Mouse (Mus musculus) embryonic facial prominence, embryonic 11.5 days (tissue): ENCODE data around the gene Gm45021. TPM values are rescaled to one million over a fixed set of nuclear protein-coding genes. Genes with fewer than 3 reads are reported as not detected.

Source experiments
- ATAC-seq: fragments of 200-750 bp; cut with Nextera tagmentation; replicated peaks from 2 replicates; pipeline ENCODE4 v1.8.0; 2017; ENCODE audit warnings: low read depth; ENCODE audit not compliant: insufficient number of reproducible peaks, low FRiP score, low TSS enrichment
- DNase-seq: peaks from one replicate; pipeline ENCODE4 v3.0.0-alpha.2; 2015; ENCODE audit warnings: low spot score
- H3K27ac ChIP-seq: fragments of 300-500 bp; sonication (generic); replicated peaks from 2 replicates; pipeline ENCODE4 v1.5.1; 2014; ENCODE audit warnings: mild to moderate bottlenecking, low read depth, low read length, control low read depth
- H3K27me3 ChIP-seq: fragments of 300-500 bp; sonication (generic); 2 replicates; pipeline ENCODE4 v1.6.1; 2014; ENCODE audit warnings: mild to moderate bottlenecking, low read length, moderate library complexity, mixed read lengths; ENCODE audit not compliant: control insufficient read depth, insufficient read depth
- H3K36me3 ChIP-seq: fragments of 300-500 bp; sonication (generic); replicated peaks from 2 replicates; pipeline ENCODE4 v1.6.1; 2014; ENCODE audit warnings: low read depth, mild to moderate bottlenecking, low read length, moderate library complexity, mixed read lengths; ENCODE audit not compliant: control insufficient read depth, insufficient read depth
- H3K4me1 ChIP-seq: fragments of 300-500 bp; sonication (generic); 2 replicates; pipeline ENCODE4 v1.6.1; 2014; ENCODE audit warnings: low read length, mixed read lengths; ENCODE audit not compliant: control insufficient read depth, insufficient read depth
- H3K4me2 ChIP-seq: fragments of 300-500 bp; sonication (generic); 2 replicates; pipeline ENCODE4 v1.6.1; 2014; ENCODE audit warnings: low read depth, mild to moderate bottlenecking, control low read depth, low read length, moderate library complexity
- H3K4me3 ChIP-seq: fragments of 300-500 bp; sonication (generic); 2 replicates; pipeline ENCODE4 v1.5.1; 2014; ENCODE audit warnings: low read depth, low read length, control low read depth
- H3K9ac ChIP-seq: fragments of 300-500 bp; sonication (generic); replicated peaks from 2 replicates; pipeline ENCODE4 v1.6.1; 2014; ENCODE audit warnings: mild to moderate bottlenecking, control low read depth, low read length
- H3K9me3 ChIP-seq: fragments of 300-500 bp; sonication (generic); replicated peaks from 2 replicates; pipeline ENCODE4 v1.6.1; 2016; ENCODE audit warnings: mild to moderate bottlenecking, low read length, inconsistent platforms, mixed read lengths; ENCODE audit not compliant: control insufficient read depth
- WGBS: fragments of 180-500 bp; shearing (Covaris S2); extraction: QIAGEN DNeasy Blood & Tissue Kit; methylation state at CpG from one replicate; pipeline ENCODE4 v1.1.7; 2014; 5-methylcytosine and 5-hydroxymethylcytosine counted together
- polyA plus RNA-seq: library from polyadenylated mRNA; unstranded; fragments of >200 nt; fragmentation: Nextera tagmentation; extraction: Ambion mirVana; gene quantifications from 2 replicates; pipeline ENCODE4 v1.2.1, GENCODE M21; 2014

Gm45021 gene
- polyA plus RNA-seq, 1 experiment from 2014 or later = not detected

DNA sequence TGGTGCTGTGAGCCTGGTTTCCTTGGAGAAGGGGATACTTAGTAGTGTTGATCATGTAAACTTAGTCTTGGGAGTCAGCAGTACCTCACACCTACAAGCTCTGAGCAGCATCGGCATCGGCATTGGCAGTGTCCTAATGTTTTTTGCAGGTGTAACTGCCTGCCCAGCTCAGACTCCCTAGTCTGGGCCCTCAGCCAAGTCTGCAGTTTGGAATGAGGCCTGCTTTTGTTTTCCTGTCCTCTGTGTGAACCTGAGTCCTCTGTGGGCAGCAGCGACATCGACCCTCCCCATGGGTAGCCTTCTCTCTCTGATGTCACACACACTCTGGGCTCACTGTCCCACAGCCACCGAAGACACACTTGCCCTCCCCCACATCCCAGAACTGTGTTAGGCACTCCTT is 23.1 kb upstream of the Gm45021 start:
- ATAC-seq = peak; percentile 48; the same call in 1 of the 2 replicates
- WGBS = 73% methylated on average over 5 of the region's 5 CpGs
- Histone ChIP-seq H3K4me1 (no peaks in the 10 kb centered on the region), H3K27me3 (no peaks in the 10 kb centered on the region), H3K9me3 (no peaks in the 10 kb centered on the region), H3K9ac (no peak overlapping the region), H3K36me3 (no peaks in the 10 kb centered on the region), H3K4me2 (no peak overlapping the region), H3K27ac (no peak overlapping the region), H3K4me3 (no peak overlapping the region)
- DNase-seq = no peak

DNA sequence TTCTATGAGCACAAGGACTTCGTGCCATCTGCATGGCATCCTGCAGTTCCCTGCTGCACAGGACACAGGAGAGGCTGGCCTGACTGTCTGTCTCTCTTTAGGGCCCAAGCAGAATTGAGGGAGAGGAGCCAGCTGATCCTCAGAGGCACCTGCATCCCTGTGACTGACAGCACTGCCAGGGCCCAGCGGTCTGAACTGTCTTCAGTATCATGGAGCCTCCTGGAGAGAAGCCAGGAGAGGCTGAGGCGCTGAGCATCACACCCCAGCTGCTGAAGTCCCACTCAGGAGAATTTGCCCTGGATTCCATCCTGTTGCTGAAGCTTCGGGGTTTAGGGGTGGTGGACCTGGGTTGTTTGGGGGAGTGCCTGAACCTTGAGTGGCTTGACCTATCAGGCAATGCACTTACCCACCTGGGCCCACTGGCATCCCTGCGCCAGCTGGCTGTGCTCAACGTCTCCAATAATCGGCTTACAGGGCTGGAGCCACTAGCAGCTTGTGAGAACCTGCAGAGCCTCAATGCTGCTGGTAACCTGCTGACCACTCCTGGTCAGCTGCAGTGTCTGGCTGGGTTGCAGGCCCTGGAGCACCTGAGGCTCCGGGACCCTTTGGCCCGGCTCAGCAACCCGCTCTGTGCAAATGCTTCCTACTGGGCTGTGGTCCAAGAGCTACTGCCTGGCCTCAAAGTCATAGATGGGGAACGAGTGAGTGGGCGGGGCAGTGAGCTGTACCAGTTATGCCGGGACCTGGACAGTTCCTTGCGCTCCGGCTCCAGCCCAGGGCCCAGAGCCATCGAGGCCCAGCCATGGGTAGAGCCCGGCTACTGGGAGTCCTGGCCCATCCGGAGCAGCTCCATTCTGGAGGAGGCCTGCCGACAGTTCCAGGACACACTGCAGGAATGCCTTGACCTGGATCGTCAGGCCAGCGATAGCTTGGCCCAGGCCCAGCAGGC is 21.1 kb upstream of the Gm45021 start:
- H3K4me1 ChIP-seq = 0 out of 2 replicates have a peak, but pooled peaks cover 2% of the 10 kb centered on the region
- H3K27me3 ChIP-seq = no peaks in the 10 kb centered on the region
- H3K27ac ChIP-seq = no peak overlapping the region
- H3K9ac ChIP-seq = no peak overlapping the region
- DNase-seq (no peak), ATAC-seq (no peak)
- no peak overlapping the region for H3K4me3 ChIP-seq
- no peaks in the 10 kb centered on the region for H3K9me3 ChIP-seq
- WGBS = 91% methylated on average over 21 of the region's 21 CpGs
- H3K36me3 ChIP-seq = no peaks in the 10 kb centered on the region
- no peak overlapping the region for H3K4me2 ChIP-seq

DNA sequence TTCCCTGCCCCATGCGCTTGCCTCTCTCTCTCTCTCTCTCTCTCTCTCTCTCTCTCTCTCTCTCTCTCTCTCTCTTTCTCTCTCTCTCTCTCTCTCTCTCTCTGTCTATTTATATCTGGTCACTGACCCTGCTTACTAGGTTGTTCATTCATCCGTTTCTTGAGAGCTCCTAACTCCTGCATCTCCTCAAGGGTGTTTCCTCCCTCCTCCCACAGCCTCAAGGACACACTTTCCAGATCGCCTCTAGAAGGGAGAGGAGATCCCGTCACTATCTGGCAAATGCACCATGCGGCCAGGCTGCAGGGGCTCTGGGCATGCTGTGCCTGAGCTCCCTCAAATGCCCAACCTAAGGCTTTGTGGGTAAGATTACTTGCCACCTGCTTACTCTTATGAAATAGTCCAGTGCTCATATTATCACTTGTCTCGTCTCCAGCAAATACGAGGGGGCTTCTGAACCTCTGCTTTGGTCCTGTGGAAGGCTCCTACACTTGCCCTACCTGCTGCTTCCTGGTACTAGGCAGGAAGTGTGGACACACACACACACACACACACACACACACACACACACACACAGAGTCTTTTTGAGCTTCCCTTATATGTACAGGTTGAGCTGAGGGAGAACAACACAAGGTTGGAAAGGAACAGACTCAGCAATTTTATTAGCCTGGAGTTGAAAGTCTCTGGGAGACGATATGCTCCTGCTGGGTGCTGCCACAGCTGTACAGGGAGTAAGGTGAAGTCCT is 20.2 kb upstream of the Gm45021 start:
- DNase-seq (no peak), ATAC-seq (no peak)
- Histone ChIP-seq H3K27ac (no peak overlapping the region), H3K9me3 (no peaks in the 10 kb centered on the region), H3K9ac (no peak overlapping the region), H3K27me3 (no peaks in the 10 kb centered on the region), H3K36me3 (no peaks in the 10 kb centered on the region), H3K4me2 (no peak overlapping the region), H3K4me1 (0 out of 2 replicates have a peak, but pooled peaks cover 2% of the 10 kb centered on the region), H3K4me3 (no peak overlapping the region)
- WGBS = 92% methylated on average over 8 of the region's 8 CpGs

DNA sequence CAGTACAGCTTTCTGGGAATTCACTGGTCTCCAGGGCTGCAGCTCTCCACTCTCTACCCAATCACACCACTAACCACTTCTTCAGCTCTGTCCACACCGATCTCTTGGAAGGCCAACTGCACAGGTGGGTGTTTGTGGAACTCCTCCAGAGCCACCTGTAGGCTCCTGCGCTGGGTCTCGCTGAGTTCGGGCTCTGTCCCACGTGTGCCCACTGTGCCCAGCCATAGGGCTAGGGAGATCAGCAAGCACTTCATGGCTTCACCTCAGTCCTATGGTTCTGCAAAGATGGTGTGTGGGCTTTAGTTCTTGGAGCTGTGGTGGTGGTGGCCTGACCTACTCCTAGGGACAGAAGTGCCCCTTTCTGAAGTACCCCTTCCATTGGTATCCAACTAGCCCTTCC is 17.4 kb upstream of the Gm45021 start:
- H3K4me1 ChIP-seq = 0 out of 2 replicates have a peak, but pooled peaks cover 2% of the 10 kb centered on the region
- no peak overlapping the region for H3K27ac ChIP-seq
- H3K4me3 ChIP-seq = no peak overlapping the region
- no peak overlapping the region for H3K4me2 ChIP-seq
- H3K27me3 ChIP-seq = no peaks in the 10 kb centered on the region
- no peak overlapping the region for H3K9ac ChIP-seq
- no peaks in the 10 kb centered on the region for H3K9me3 ChIP-seq
- WGBS = 92% methylated on average over 5 of the region's 5 CpGs
- ATAC-seq (no peak), DNase-seq (no peak)
- H3K36me3 ChIP-seq = no peaks in the 10 kb centered on the region

DNA sequence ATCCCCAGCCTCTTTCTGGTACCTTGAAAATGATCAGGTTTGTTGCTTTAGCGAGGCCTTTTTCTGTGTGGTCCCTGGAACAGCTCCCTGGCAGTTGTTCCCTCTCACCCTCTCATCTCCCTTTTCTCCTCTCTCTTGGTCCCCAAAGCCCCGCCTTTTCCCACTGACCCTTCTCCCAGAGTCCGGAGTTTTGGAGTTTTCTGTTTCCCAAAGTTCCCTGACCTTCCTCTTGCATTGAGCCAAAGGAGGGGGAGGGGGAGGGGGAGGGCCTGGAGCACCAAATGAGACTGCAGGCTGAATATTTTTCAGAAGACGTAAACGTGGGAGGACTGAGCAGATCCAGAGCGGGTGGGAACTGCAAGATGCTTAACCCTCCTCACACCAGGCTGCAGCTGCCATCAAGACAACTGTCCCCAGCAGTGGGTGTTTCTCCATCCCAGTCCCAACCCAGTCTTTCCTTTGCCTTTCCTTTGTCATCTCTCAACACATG is 16.8 kb upstream of the Gm45021 start, which contains the start of gene Rarres2:
Rarres2 (minus strand) TSS at position 218 of the 490 bp plus-strand sequence.
- peak; percentile 26 for DNase-seq
- Histone ChIP-seq H3K27ac (no peak within 1 kb of the TSS), H3K36me3 (no peaks in the 10 kb centered on the region), H3K27me3 (no peaks in the 10 kb centered on the region), H3K9ac (no peak within 1 kb of the TSS), H3K9me3 (no peaks in the 10 kb centered on the region), H3K4me1 (0 out of 2 replicates have a peak, but pooled peaks cover 2% of the 10 kb centered on the region), H3K4me2 (no peak within 1 kb of the TSS), H3K4me3 (no peak within 1 kb of the TSS)
- ATAC-seq = no peak
- WGBS = 21% methylated on average over 6 of the region's 6 CpGs

DNA sequence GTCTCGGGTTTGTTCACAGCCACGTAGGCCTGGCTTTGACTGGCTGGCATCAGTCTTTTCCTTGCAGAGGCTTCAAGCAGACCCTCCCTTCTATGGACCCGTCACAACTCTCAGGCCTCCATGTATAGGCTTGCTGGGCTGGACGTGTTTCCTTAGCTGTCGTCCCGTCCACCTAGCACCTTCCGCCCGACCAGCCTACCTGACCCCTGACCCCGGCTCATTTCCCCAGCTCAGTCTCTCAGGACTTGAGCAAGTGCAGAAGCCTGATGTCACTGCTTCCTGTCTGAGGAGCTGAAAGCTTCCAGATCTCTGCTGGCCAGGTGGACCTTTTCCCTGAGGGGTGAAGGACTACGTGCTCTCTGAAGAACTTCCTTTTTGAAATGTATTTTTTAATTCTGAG is 16.1 kb upstream of the Gm45021 start:
- ATAC-seq (peak; percentile 69; the same call in 1 of the 2 replicates), DNase-seq (peak; percentile 43)
- no peaks in the 10 kb centered on the region for H3K27me3 ChIP-seq
- H3K9me3 ChIP-seq = no peaks in the 10 kb centered on the region
- no peak overlapping the region for H3K4me3 ChIP-seq
- H3K27ac ChIP-seq = no peak overlapping the region
- no peaks in the 10 kb centered on the region for H3K36me3 ChIP-seq
- no peak overlapping the region for H3K4me2 ChIP-seq
- H3K4me1 ChIP-seq = 0 out of 2 replicates have a peak, but pooled peaks cover 2% of the 10 kb centered on the region
- no peak overlapping the region for H3K9ac ChIP-seq
- 36% methylated on average over 10 of the region's 10 CpGs for WGBS

DNA sequence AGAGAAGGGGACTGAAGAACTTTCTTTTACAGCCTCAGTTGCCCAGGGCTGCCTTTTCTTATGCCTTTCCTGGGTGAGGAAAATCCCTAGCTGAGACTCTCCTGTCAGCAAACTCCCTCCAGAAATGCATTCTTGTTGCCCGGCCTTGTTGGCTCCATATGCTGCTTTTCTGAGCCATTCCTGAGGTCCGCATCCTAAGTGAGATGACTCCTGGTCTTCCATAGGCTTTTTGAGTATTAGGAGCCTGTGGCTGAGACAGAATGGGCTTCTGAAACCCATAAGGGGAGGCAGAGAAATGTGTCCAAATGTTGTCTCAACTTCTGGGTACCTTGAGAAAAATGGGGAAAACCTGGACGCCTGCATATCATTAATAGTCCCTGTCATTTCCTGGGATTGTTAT is 15.4 kb upstream of the Gm45021 start:
- Histone ChIP-seq H3K36me3 (no peaks in the 10 kb centered on the region), H3K9ac (no peak overlapping the region), H3K27me3 (no peaks in the 10 kb centered on the region), H3K9me3 (no peaks in the 10 kb centered on the region), H3K27ac (no peak overlapping the region), H3K4me1 (0 out of 2 replicates have a peak, but pooled peaks cover 2% of the 10 kb centered on the region), H3K4me3 (no peak overlapping the region), H3K4me2 (no peak overlapping the region)
- no peak for ATAC-seq
- no peak for DNase-seq
- WGBS = 74% methylated on average over 3 of the region's 3 CpGs
